Mouse (Mus musculus) MEL (cell line): ENCODE measurements around the gene Map3k9. TPM values are rescaled to one million over a fixed set of nuclear protein-coding genes. Genes with fewer than 3 reads are reported as not detected.

Experiments used
- DNase-seq: peaks from one replicate; pipeline ENCODE4 v3.0.0; 2011; ENCODE audit warnings: low read depth, low spot score
- H3K27ac ChIP-seq: 2 replicates; pipeline ENCODE4 v1.5.1; 2012; ENCODE audit warnings: low read depth, mild to moderate bottlenecking, control low read depth, low read length, moderate library complexity; ENCODE audit not compliant: control insufficient read depth
- H3K27me3 ChIP-seq, 2 experiments: fragments of 150-350 bp in 1 of 2; sonication (generic) in 1 of 2; 2 replicates each; pipeline ENCODE4 v1.6.1; 2012; ENCODE audit warnings: low read length in 2 of 2, mild to moderate bottlenecking in 2 of 2, improper control_type of control experiment in 1 of 2, moderate library complexity in 1 of 2; ENCODE audit not compliant: insufficient read depth in 2 of 2, control insufficient read depth in 1 of 2
- H3K36me3 ChIP-seq, 2 experiments: 2 replicates each; pipeline ENCODE4 v1.6.1; 2012 to 2014; ENCODE audit warnings: low read length in 2 of 2, improper control_type of control experiment in 1 of 2, inconsistent platforms in 1 of 2, mild to moderate bottlenecking in 1 of 2; ENCODE audit not compliant: insufficient read depth in 2 of 2, control insufficient read depth in 1 of 2
- H3K4me1 ChIP-seq, 2 experiments: fragments of 150-350 bp in 1 of 2; sonication (generic) in 1 of 2; 2 replicates each; pipeline ENCODE4 v1.6.1; 2012; ENCODE audit warnings: low read length in 2 of 2, improper control_type of control experiment in 1 of 2, mild to moderate bottlenecking in 1 of 2; ENCODE audit not compliant: insufficient read depth in 2 of 2, control insufficient read depth in 1 of 2
- H3K4me3 ChIP-seq, 2 experiments: fragments of 150-350 bp in 1 of 2; sonication (generic) in 1 of 2; 2 replicates each; pipeline ENCODE4 v1.5.1; 2012; ENCODE audit warnings: low read depth in 2 of 2, low read length in 2 of 2, mild to moderate bottlenecking in 2 of 2, moderate library complexity in 2 of 2, control low read depth in 1 of 2, improper control_type of control experiment in 1 of 2; ENCODE audit not compliant: control insufficient read depth in 1 of 2, insufficient read depth in 1 of 2
- H3K79me2 ChIP-seq: 2 replicates; pipeline ENCODE4 v1.6.1; 2012; ENCODE audit warnings: mild to moderate bottlenecking, low read length, moderate library complexity; ENCODE audit not compliant: control insufficient read depth, poor library complexity, insufficient read depth
- H3K9ac ChIP-seq: 2 replicates; pipeline ENCODE4 v1.6.1; 2012; ENCODE audit warnings: low read depth, mild to moderate bottlenecking, control low read depth, low read length, moderate library complexity; ENCODE audit not compliant: control insufficient read depth, poor library complexity, severe bottlenecking
- H3K9me3 ChIP-seq: fragments of 150-350 bp; sonication (generic); replicated peaks from 2 replicates; pipeline ENCODE4 v1.6.1; 2012; ENCODE audit warnings: mild to moderate bottlenecking, low read length, improper control_type of control experiment, moderate library complexity; ENCODE audit not compliant: insufficient read depth
- CHD2 ChIP-seq: IDR thresholded peaks from 2 replicates; pipeline ENCODE4 v1.6.1; 2011; ENCODE audit warnings: low read length, improper control_type of control experiment
- CTCF ChIP-seq, 3 experiments: IDR thresholded peaks in 2 of 3; conservative IDR thresholded peaks in 1 of 3; 2 replicates each; pipeline ENCODE4 v1.5.1; 2011 to 2012; ENCODE audit warnings: low read length in 3 of 3, low read depth in 2 of 3, mild to moderate bottlenecking in 2 of 3, improper control_type of control experiment in 1 of 3, inconsistent platforms in 1 of 3, mixed read lengths in 1 of 3, moderate library complexity in 1 of 3; ENCODE audit not compliant: control insufficient read depth in 1 of 3, insufficient read depth in 1 of 3, poor library complexity in 1 of 3, severe bottlenecking in 1 of 3
- ELF1 ChIP-seq: IDR thresholded peaks from 2 replicates; pipeline ENCODE4 v1.6.1; 2014; ENCODE audit warnings: low read depth, mild to moderate bottlenecking, inconsistent platforms, low read length, improper control_type of control experiment, moderate library complexity
- GABPA ChIP-seq: IDR thresholded peaks from 2 replicates; pipeline ENCODE4 v1.6.1; 2012; ENCODE audit warnings: low read depth, mild to moderate bottlenecking, inconsistent platforms, low read length, improper control_type of control experiment, moderate library complexity
- MAX ChIP-seq: IDR thresholded peaks from 2 replicates; pipeline ENCODE4 v1.6.1; 2011; ENCODE audit warnings: low read length, improper control_type of control experiment
- MEF2A ChIP-seq: IDR thresholded peaks from 2 replicates; pipeline ENCODE4 v1.6.1; 2014; ENCODE audit warnings: low read depth, mild to moderate bottlenecking, inconsistent platforms, low read length, improper control_type of control experiment; ENCODE audit not compliant: poor library complexity, insufficient replicate concordance, severe bottlenecking; ENCODE audit errors: extremely low read depth
- MXI1 ChIP-seq: IDR thresholded peaks from 2 replicates; pipeline ENCODE4 v1.6.1; 2011; ENCODE audit warnings: mild to moderate bottlenecking, low read depth, low read length, improper control_type of control experiment
- MYC ChIP-seq: IDR thresholded peaks from 2 replicates; pipeline ENCODE4 v1.6.1; 2011; ENCODE audit warnings: low read depth, mild to moderate bottlenecking, low read length, improper control_type of control experiment, moderate library complexity
- NRF1 ChIP-seq: IDR thresholded peaks from 2 replicates; pipeline ENCODE4 v1.6.1; 2014; ENCODE audit warnings: low read depth, mild to moderate bottlenecking, inconsistent platforms, low read length, improper control_type of control experiment, moderate library complexity; ENCODE audit not compliant: poor library complexity, insufficient read depth, severe bottlenecking
- SIN3A ChIP-seq: IDR thresholded peaks from 2 replicates; pipeline ENCODE4 v1.6.1; 2012; ENCODE audit warnings: low read length, improper control_type of control experiment, inconsistent platforms
- SMC3 ChIP-seq: IDR thresholded peaks from 2 replicates; pipeline ENCODE4 v1.6.1; 2011; ENCODE audit warnings: low read depth, low read length, improper control_type of control experiment
- TAL1 ChIP-seq: IDR thresholded peaks from 2 replicates; pipeline ENCODE4 v1.6.1; 2012; ENCODE audit warnings: mild to moderate bottlenecking, inconsistent platforms, low read length, moderate library complexity, mixed read lengths
- USF1 ChIP-seq: IDR thresholded peaks from 2 replicates; pipeline ENCODE4 v1.6.1; 2014; ENCODE audit warnings: low read depth, mild to moderate bottlenecking, inconsistent platforms, low read length, improper control_type of control experiment, moderate library complexity
- ZMIZ1 ChIP-seq: IDR thresholded peaks from 2 replicates; pipeline ENCODE4 v1.6.1; 2012; ENCODE audit warnings: low read depth, mild to moderate bottlenecking, inconsistent platforms, low read length, improper control_type of control experiment, moderate library complexity
- ZNF384 ChIP-seq: IDR thresholded peaks from 2 replicates; pipeline ENCODE4 v1.6.1; 2012; ENCODE audit warnings: low read depth, mild to moderate bottlenecking, inconsistent platforms, low read length, improper control_type of control experiment
- polyA plus RNA-seq, 2 experiments: library from polyadenylated mRNA; stranded (reverse) in 1 of 2; unstranded in 1 of 2; fragments of >175 nt in 1 of 2; fragments of >200 nt in 1 of 2; gene quantifications; 2 replicates each; pipeline versions ENCODE4 v1.2.1 to v1.2.4; 2012; ENCODE audit warnings: low replicate concordance in 2 of 2, low read depth in 1 of 2; ENCODE audit not compliant: insufficient read length in 2 of 2, insufficient read depth in 1 of 2, missing spikeins in 1 of 2
- total RNA-seq: library from RNA; depleted of rRNA; stranded (reverse); fragments of 300-350 nt; gene quantifications from 2 replicates; pipeline ENCODE4 v1.2.3, GENCODE M21; 2012

Gene Map3k9
- total and polyA plus RNA-seq, 3 experiments, result not detected

GRCm38 (mm10) chr12:81723375-81723774 lies 57.6 kb downstream of the Map3k9 start:
- DNase-seq, result no peak
- H3K4me1 ChIP-seq, result peaks cover 0 to 8% of the 10 kb centered on the region in 2 experiments; a peak in 1 of 4 replicates
- peaks cover 0 to 3% of the 10 kb centered on the region in 2 experiments; a peak in 2 of 4 replicates for H3K27me3 ChIP-seq
- H3K27ac ChIP-seq, result no peak overlapping the region
- H3K9me3 ChIP-seq, result no peaks in the 10 kb centered on the region
- no peaks in the 10 kb centered on the region for H3K36me3 ChIP-seq
- no peak overlapping the region for H3K9ac ChIP-seq
- H3K79me2 ChIP-seq, result no peaks in the 10 kb centered on the region
- TF ChIP-seq SMC3 (no peak), GABPA (no peak), MEF2A (no peak), CHD2 (no peak), ZMIZ1 (no peak), SIN3A (no peak), CTCF (IDR thresholded peaks at IDR 0.05 in 2 of 3, conservative IDR thresholded peaks at IDR 0.05 in 1 of 3; ENCODE audit: control insufficient read depth in 1 of 3, insufficient read depth in 1 of 3, low read depth in 2 of 3, low read length in 3 of 3, poor library complexity in 1 of 3, severe bottlenecking in 1 of 3) (no peak), TAL1 (no peak)
- H3K4me3 ChIP-seq, result no peak overlapping the region

GRCm38 (mm10) chr12:81719715-81720114 lies 61.3 kb downstream of the Map3k9 start:
- H3K9ac ChIP-seq, result 0 out of 2 replicates have a peak overlapping the region, but pooled peaks have one; percentile 1
- peaks cover 0 to 8% of the 10 kb centered on the region in 2 experiments; a peak in 1 of 4 replicates for H3K4me1 ChIP-seq
- TF ChIP-seq MAX (peak; percentile 63), MXI1 (no peak), ELF1 (no peak), NRF1 (no peak), SMC3 (no peak), USF1 (no peak), MYC (peak; percentile 49; the same call in 1 of the 2 replicates), ZNF384 (no peak)
- H3K79me2 ChIP-seq, result no peaks in the 10 kb centered on the region
- peak overlapping the region; percentile 23; the same call in 1 of the 2 replicates for H3K27ac ChIP-seq
- H3K27me3 ChIP-seq, result peaks cover 0 to 7% of the 10 kb centered on the region in 2 experiments; a peak in 2 of 4 replicates
- H3K36me3 ChIP-seq, result no peaks in the 10 kb centered on the region
- H3K9me3 ChIP-seq, result no peaks in the 10 kb centered on the region
- DNase-seq, result peak; percentile 72
- peak overlapping the region in 1 of 2 experiments; percentile 13; a peak in 2 of 4 replicates for H3K4me3 ChIP-seq
